Mouse (Mus musculus): ENCODE measurements around the gene Slc7a6. TPM values are rescaled to one million over a fixed set of nuclear protein-coding genes. Genes with fewer than 3 reads are reported as not detected.

The Slc7a6 gene
- polyA plus RNA-seq, 1 experiment from 2014 or later: 121 TPM

GRCm38 (mm10) chr8:106211421-106211820 lies 42.8 kb downstream of the Slc7a6 start:
- WGBS: 7% methylated on average over 13 of the region's 13 CpGs
- DNase-seq (ENCODE audit: low spot score): no peak
- no peaks in the 10 kb centered on the region for H3K27me3 ChIP-seq (ENCODE audit: control insufficient read depth, insufficient read depth, low read length)
- no peaks in the 10 kb centered on the region for H3K9me3 ChIP-seq (ENCODE audit: control insufficient read depth, low read length)
- no peak for ATAC-seq (ENCODE audit: insufficient read depth, low FRiP score, low TSS enrichment)
- peaks cover 5% of the 10 kb centered on the region; the same call in 1 of the 2 replicates for H3K36me3 ChIP-seq (ENCODE audit: control insufficient read depth, insufficient read depth, low read length)
- peak overlapping the region; percentile 65 for H3K4me2 ChIP-seq (ENCODE audit: low read depth)
- peak overlapping the region; percentile 77 for H3K4me3 ChIP-seq (ENCODE audit: low read depth, low read length)
- H3K27ac ChIP-seq (ENCODE audit: low read depth, low read length): peak overlapping the region; percentile 89
- peak overlapping the region; percentile 92 for H3K9ac ChIP-seq (ENCODE audit: low read length)
- no peaks in the 10 kb centered on the region for H3K4me1 ChIP-seq (ENCODE audit: control insufficient read depth, insufficient read depth, low read length)

GRCm38 (mm10) chr8:106213959-106214358 lies 45.3 kb downstream of the Slc7a6 start:
- Histone ChIP-seq H3K9ac (ENCODE audit: low read length) (no peak overlapping the region), H3K4me3 (ENCODE audit: low read depth, low read length) (no peak overlapping the region), H3K4me1 (ENCODE audit: control insufficient read depth, insufficient read depth, low read length) (no peaks in the 10 kb centered on the region), H3K9me3 (ENCODE audit: control insufficient read depth, low read length) (no peaks in the 10 kb centered on the region), H3K4me2 (ENCODE audit: low read depth) (no peak overlapping the region), H3K27ac (ENCODE audit: low read depth, low read length) (no peak overlapping the region), H3K36me3 (ENCODE audit: control insufficient read depth, insufficient read depth, low read length) (peaks cover 2% of the 10 kb centered on the region; the same call in 1 of the 2 replicates), H3K27me3 (ENCODE audit: control insufficient read depth, insufficient read depth, low read length) (no peaks in the 10 kb centered on the region)
- DNase-seq (ENCODE audit: low spot score) (no peak), ATAC-seq (ENCODE audit: insufficient read depth, low FRiP score, low TSS enrichment) (no peak)
- 97% methylated on average over 3 of the region's 3 CpGs for WGBS

GRCm38 (mm10) chr8:106219620-106220019 lies 51.0 kb downstream of the Slc7a6 start:
- Histone ChIP-seq H3K4me1 (ENCODE audit: control insufficient read depth, insufficient read depth, low read length) (no peaks in the 10 kb centered on the region), H3K27ac (ENCODE audit: low read depth, low read length) (no peak overlapping the region), H3K4me3 (ENCODE audit: low read depth, low read length) (no peak overlapping the region), H3K27me3 (ENCODE audit: control insufficient read depth, insufficient read depth, low read length) (no peaks in the 10 kb centered on the region), H3K9me3 (ENCODE audit: control insufficient read depth, low read length) (no peaks in the 10 kb centered on the region), H3K4me2 (ENCODE audit: low read depth) (no peak overlapping the region), H3K36me3 (ENCODE audit: control insufficient read depth, insufficient read depth, low read length) (peaks cover 2% of the 10 kb centered on the region; the same call in 1 of the 2 replicates), H3K9ac (ENCODE audit: low read length) (no peak overlapping the region)
- WGBS: 91% methylated on average over 3 of the region's 3 CpGs
- ATAC-seq (ENCODE audit: insufficient read depth, low FRiP score, low TSS enrichment) (no peak), DNase-seq (ENCODE audit: low spot score) (no peak)

- Histone ChIP-seq H3K9ac (ENCODE audit: low read length) (no peak overlapping the region), H3K27me3 (ENCODE audit: control insufficient read depth, insufficient read depth, low read length) (no peaks in the 10 kb centered on the region), H3K4me1 (ENCODE audit: control insufficient read depth, insufficient read depth, low read length) (no peaks in the 10 kb centered on the region), H3K9me3 (ENCODE audit: control insufficient read depth, low read length) (no peaks in the 10 kb centered on the region), H3K4me3 (ENCODE audit: low read depth, low read length) (no peak overlapping the region), H3K4me2 (ENCODE audit: low read depth) (no peak overlapping the region), H3K27ac (ENCODE audit: low read depth, low read length) (no peak overlapping the region), H3K36me3 (ENCODE audit: control insufficient read depth, insufficient read depth, low read length) (peaks cover 4% of the 10 kb centered on the region; the same call in 1 of the 2 replicates)
- ATAC-seq (ENCODE audit: insufficient read depth, low FRiP score, low TSS enrichment) (no peak), DNase-seq (ENCODE audit: low spot score) (peak; percentile 68)
- WGBS: 51% methylated on average over 9 of the region's 9 CpGs
These were observed 57.9 kb downstream of the Slc7a6 start for GRCm38 (mm10) chr8:106226589-106226988.

- Histone ChIP-seq H3K27ac (ENCODE audit: low read depth, low read length) (no peak overlapping the region), H3K4me3 (ENCODE audit: low read depth, low read length) (no peak overlapping the region), H3K9ac (ENCODE audit: low read length) (no peak overlapping the region), H3K4me2 (ENCODE audit: low read depth) (no peak overlapping the region), H3K36me3 (ENCODE audit: control insufficient read depth, insufficient read depth, low read length) (peaks cover 6% of the 10 kb centered on the region), H3K27me3 (ENCODE audit: control insufficient read depth, insufficient read depth, low read length) (no peaks in the 10 kb centered on the region), H3K4me1 (ENCODE audit: control insufficient read depth, insufficient read depth, low read length) (no peaks in the 10 kb centered on the region), H3K9me3 (ENCODE audit: control insufficient read depth, low read length) (no peaks in the 10 kb centered on the region)
- DNase-seq (ENCODE audit: low spot score) (no peak), ATAC-seq (ENCODE audit: insufficient read depth, low FRiP score, low TSS enrichment) (no peak)
- 87% methylated on average over 7 of the region's 7 CpGs for WGBS
These were observed 62.9 kb downstream of the Slc7a6 start for GRCm38 (mm10) chr8:106231536-106231935.

GRCm38 (mm10) chr8:106232751-106233150 lies 64.1 kb downstream of the Slc7a6 start:
- no peak for ATAC-seq (ENCODE audit: insufficient read depth, low FRiP score, low TSS enrichment)
- no peak for DNase-seq (ENCODE audit: low spot score)
- WGBS: 78% methylated on average over 3 of the region's 3 CpGs
- Histone ChIP-seq H3K4me2 (ENCODE audit: low read depth) (no peak overlapping the region), H3K27ac (ENCODE audit: low read depth, low read length) (no peak overlapping the region), H3K27me3 (ENCODE audit: control insufficient read depth, insufficient read depth, low read length) (no peaks in the 10 kb centered on the region), H3K9me3 (ENCODE audit: control insufficient read depth, low read length) (no peaks in the 10 kb centered on the region), H3K36me3 (ENCODE audit: control insufficient read depth, insufficient read depth, low read length) (peaks cover 6% of the 10 kb centered on the region), H3K4me1 (ENCODE audit: control insufficient read depth, insufficient read depth, low read length) (no peaks in the 10 kb centered on the region), H3K9ac (ENCODE audit: low read length) (no peak overlapping the region), H3K4me3 (ENCODE audit: low read depth, low read length) (no peak overlapping the region)

- ATAC-seq (ENCODE audit: insufficient read depth, low FRiP score, low TSS enrichment) (no peak), DNase-seq (ENCODE audit: low spot score) (no peak)
- Histone ChIP-seq H3K4me3 (ENCODE audit: low read depth, low read length) (no peak overlapping the region), H3K9me3 (ENCODE audit: control insufficient read depth, low read length) (no peaks in the 10 kb centered on the region), H3K36me3 (ENCODE audit: control insufficient read depth, insufficient read depth, low read length) (peaks cover 2% of the 10 kb centered on the region), H3K4me2 (ENCODE audit: low read depth) (no peak overlapping the region), H3K27ac (ENCODE audit: low read depth, low read length) (no peak overlapping the region), H3K4me1 (ENCODE audit: control insufficient read depth, insufficient read depth, low read length) (no peaks in the 10 kb centered on the region), H3K27me3 (ENCODE audit: control insufficient read depth, insufficient read depth, low read length) (no peaks in the 10 kb centered on the region), H3K9ac (ENCODE audit: low read length) (no peak overlapping the region)
- 93% methylated on average over 17 of the region's 17 CpGs for WGBS
These were observed 66.1 kb downstream of the Slc7a6 start for GRCm38 (mm10) chr8:106234567-106235261.

GRCm38 (mm10) chr8:106237106-106237505 lies 68.4 kb downstream of the Slc7a6 start:
- no peak for DNase-seq (ENCODE audit: low spot score)
- no peaks in the 10 kb centered on the region for H3K4me1 ChIP-seq (ENCODE audit: control insufficient read depth, insufficient read depth, low read length)
- H3K9me3 ChIP-seq (ENCODE audit: control insufficient read depth, low read length): no peaks in the 10 kb centered on the region
- H3K4me2 ChIP-seq (ENCODE audit: low read depth): no peak overlapping the region
- 94% methylated on average over 5 of the region's 5 CpGs for WGBS
- H3K36me3 ChIP-seq (ENCODE audit: control insufficient read depth, insufficient read depth, low read length): peaks cover 2% of the 10 kb centered on the region
- H3K9ac ChIP-seq (ENCODE audit: low read length): no peak overlapping the region
- H3K4me3 ChIP-seq (ENCODE audit: low read depth, low read length): no peak overlapping the region
- ATAC-seq (ENCODE audit: insufficient read depth, low FRiP score, low TSS enrichment): no peak
- no peaks in the 10 kb centered on the region for H3K27me3 ChIP-seq (ENCODE audit: control insufficient read depth, insufficient read depth, low read length)
- H3K27ac ChIP-seq (ENCODE audit: low read depth, low read length): no peak overlapping the region
